Mouse (Mus musculus): Measurements from ENCODE around the gene Phf13. TPM values are rescaled to one million over a fixed set of nuclear protein-coding genes. Genes with fewer than 3 reads are reported as not detected.
A peak's percentile ranks its signal among the peaks of the same experiment; 100 is the strongest.

Phf13 gene
- total RNA-seq, 2 experiments from 2014 or later, result 12.4 to 13.2 TPM

DNA sequence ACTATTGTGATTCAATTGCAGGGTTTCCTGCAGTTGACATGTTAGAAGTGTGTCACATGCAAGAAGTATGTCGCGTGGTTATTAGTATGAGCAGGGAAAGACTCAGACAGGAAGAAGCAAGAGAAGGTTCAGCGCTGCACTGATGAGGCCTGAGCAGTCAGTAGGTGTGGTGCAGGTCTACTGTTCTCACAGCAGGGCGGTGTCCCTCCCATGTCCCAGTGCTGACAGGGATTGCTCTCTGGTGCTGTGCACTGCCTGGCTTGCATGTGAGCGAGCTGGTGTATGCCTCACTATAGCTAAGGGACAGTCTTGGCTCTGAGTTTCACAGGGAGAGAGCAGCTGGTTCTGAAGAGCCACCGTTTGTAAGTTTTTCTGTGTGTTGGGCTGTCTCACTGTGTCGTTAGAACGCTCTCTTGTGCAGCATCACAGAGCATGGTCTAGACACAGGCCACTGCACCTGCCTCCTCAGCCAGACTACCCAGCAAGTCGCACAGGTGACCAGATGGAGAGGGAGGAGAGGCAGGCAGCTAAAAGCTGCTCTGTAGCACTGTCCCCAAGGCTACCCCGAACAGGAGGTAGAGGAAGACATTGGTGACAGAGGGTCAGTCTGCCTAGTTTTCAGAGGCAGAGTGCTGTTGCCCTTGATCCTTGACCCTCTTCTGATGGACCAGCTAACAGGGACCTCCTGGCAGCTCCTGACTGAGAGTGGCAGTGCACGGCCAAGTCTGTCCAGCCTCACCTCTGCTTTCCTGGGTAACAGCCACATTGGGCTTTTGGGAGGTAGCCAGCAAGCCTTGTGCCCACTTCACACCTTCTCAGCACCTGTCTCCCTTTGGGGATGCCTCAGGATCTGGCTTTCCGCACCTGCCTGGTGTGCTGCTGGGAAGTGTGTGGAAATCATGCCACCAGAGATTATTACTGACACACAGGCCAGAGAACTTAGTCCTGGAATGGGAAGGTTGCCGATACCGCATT is 47.3 kb downstream of the Phf13 start:
- DNase-seq (ENCODE audit: low spot score in 2 of 2), result no peak

DNA sequence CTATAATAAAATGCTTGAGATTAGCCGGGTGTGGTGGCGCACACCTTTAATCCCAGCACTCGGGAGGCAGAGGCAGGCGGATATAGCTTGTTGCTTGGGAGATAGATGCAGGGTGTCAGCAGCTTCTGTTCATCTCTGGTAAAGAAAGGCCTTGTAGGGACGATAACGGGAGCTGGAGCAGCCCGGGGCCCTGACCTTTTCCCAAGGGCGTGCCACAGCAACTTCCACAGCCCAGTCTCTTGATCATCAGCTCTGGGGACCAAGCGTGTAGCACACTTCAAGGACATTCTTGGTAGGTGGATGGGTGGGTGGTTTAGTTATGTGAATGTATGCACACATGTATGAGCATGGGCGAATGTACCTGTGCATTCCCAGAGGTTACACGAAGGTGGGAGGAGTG is 49.8 kb downstream of the Phf13 start:
- peak in 1 of 2 experiments; percentile 33 for DNase-seq (ENCODE audit: low spot score in 2 of 2)

Other genes with a start within 250 kb of the Phf13 start
- 10 to 100 TPM; 37.2 to 38.2 TPM for gene Camta1, start 134.4 kb downstream of the Phf13 start, total RNA-seq (2021)
- gene Dnajc11, start 62.6 kb downstream of the Phf13 start, total RNA-seq (2021), result 10 to 100 TPM; 78.1 to 88.9 TPM
- 10 to 100 TPM; 18.2 to 19.9 TPM for gene Thap3, start 7.3 kb downstream of the Phf13 start, total RNA-seq (2021)
- gene Klhl21, start 12.5 kb upstream of the Phf13 start, total RNA-seq (2021), result 10 to 100 TPM; 18.3 to 28.2 TPM
- 1 to 10 TPM; 8.3 to 8.9 TPM for gene Zbtb48, start 31.4 kb upstream of the Phf13 start, total RNA-seq (2021)
- gene Tas1r1, start 42.3 kb upstream of the Phf13 start, total RNA-seq (2021), result not detected
- 10 to 100 TPM; 23.6 to 33.5 TPM for gene Nol9, start 43.1 kb upstream of the Phf13 start, total RNA-seq (2021)
- gene Plekhg5, start 76.2 kb upstream of the Phf13 start, total RNA-seq (2021), result 10 to 100 TPM in 1 of 2 experiments, 1 to 10 TPM in 1; 7.3 to 12.0 TPM
- 1 to 10 TPM; 1.3 to 2.8 TPM for gene Tnfrsf25, start 119.7 kb upstream of the Phf13 start, total RNA-seq (2021)
- 1 to 10 TPM; 1.9 to 3.3 TPM for gene Espn, start 156.1 kb upstream of the Phf13 start, total RNA-seq (2021)
- gene Hes2, start 162.6 kb upstream of the Phf13 start, total RNA-seq (2021), result not detected
- 10 to 100 TPM; 45.7 to 54.0 TPM for gene Acot7, start 181.9 kb upstream of the Phf13 start, total RNA-seq (2021)

All from adrenal gland, adult 18-20 months (tissue).